Mouse (Mus musculus): ENCODE data around the gene Irx5.

DNA sequence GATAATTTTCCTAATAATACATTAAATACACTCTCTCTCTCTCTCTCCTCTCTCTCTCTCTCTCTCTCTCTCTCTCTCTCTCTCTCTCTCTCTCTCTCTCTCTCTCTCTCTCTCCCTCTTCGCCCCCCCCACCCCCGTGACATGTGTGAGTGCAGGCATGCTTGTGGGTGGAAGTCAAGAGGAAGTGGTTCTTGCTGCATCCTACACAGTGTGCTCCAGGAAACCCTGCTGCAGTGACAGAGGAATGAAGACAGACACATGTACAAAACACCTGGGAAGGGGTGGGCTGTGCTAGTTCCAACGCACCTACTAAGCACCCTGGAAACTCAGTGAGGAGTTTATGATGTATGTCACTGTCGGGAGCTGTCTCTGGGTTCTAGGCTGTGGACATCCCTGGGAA, 28.2 kb upstream of the Irx5 start:
- TF ChIP-seq POLR2A (IDR thresholded peaks at IDR 0.05; ENCODE audit: low read depth, low read length): no peak
- no peak for TF ChIP-seq CTCF (IDR thresholded peaks at IDR 0.05; ENCODE audit: extremely low read depth, insufficient read length, insufficient replicate concordance, low read depth, low read length)
